Mouse (Mus musculus): ENCODE results near the gene Plin1. TPM values are rescaled to one million over a fixed set of nuclear protein-coding genes. Genes with fewer than 3 reads are reported as not detected.

Gene Plin1
- polyA plus RNA-seq, 1 experiment from 2014 or later: not detected

DNA sequence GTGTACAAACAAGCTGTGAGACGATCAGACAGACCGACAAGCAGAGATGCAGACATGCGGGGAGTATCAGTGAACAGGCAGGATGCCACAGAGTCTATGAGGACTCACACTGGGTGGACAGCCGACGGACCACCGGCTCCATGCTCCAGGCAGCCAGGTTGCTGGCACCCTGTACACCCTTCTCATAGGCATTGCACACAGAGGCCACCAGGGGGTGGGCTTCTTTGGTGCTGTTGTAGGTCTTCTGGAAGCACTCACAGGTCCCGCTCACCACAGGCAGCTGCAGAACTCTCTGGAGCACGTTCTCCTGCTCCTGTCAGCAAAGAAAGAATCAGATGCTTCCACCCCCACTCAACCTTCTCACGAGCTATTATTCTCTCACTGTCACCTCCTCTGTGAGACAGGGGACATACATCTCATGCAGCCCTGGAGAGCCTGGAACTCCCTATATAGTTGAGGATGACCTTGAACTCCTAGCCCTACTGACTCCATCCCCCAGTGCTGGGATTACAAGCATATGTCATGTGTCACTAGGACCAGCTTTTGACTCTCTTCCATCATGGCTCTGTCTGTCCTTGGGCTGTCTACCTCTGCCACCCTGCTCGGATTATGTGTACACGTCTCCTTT lies 2.8 kb downstream of the Plin1 start:
- DNase-seq (ENCODE audit: low spot score) (peak; percentile 42), ATAC-seq (replicated peaks; ENCODE audit: insufficient number of reproducible peaks, low FRiP score, low TSS enrichment, low read depth) (no peak; the same call in 1 of the 2 replicates)
- no peaks in the 10 kb centered on the region; the same call in 1 of the 2 replicates for H3K27me3 ChIP-seq (ENCODE audit: control insufficient read depth, insufficient read depth, low read length)
- no peaks in the 10 kb centered on the region for H3K36me3 ChIP-seq (replicated peaks; ENCODE audit: control insufficient read depth, insufficient read depth, low read depth, low read length)
- no peak overlapping the region for H3K9ac ChIP-seq (replicated peaks; ENCODE audit: low read length)
- no peaks in the 10 kb centered on the region for H3K9me3 ChIP-seq (replicated peaks; ENCODE audit: control insufficient read depth, low read length)
- no peak overlapping the region for H3K4me3 ChIP-seq (ENCODE audit: low read depth, low read length)
- WGBS: 65% methylated on average over 11 of the region's 11 CpGs
- H3K4me2 ChIP-seq (ENCODE audit: low read depth, low read length): no peak overlapping the region
- no peak overlapping the region for H3K27ac ChIP-seq (replicated peaks; ENCODE audit: low read depth, low read length)
- no peaks in the 10 kb centered on the region for H3K4me1 ChIP-seq (ENCODE audit: control insufficient read depth, insufficient read depth, low read length)

DNA sequence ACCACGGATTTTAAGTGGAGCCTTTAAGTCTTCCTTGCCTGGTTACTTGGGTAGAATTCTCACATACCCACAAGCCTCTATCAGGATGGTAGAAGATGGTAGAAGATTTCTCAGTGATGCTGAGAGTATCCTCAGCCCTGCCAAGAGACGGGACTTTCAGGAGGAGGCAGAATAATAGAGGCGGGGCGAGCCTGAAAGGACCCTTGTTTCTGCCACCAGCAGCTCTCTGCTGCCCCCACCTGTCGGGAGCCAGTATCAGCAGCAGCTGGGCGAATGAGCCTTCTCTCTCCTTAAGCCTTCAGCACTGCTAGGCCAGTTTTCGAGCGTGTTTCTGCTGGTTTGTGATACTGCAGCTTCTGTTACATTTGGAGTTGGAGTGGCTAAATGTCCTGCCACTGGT lies 3.5 kb downstream of the Plin1 start:
- Histone ChIP-seq H3K4me3 (ENCODE audit: low read depth, low read length) (no peak overlapping the region), H3K27me3 (ENCODE audit: control insufficient read depth, insufficient read depth, low read length) (no peaks in the 10 kb centered on the region; the same call in 1 of the 2 replicates), H3K36me3 (replicated peaks; ENCODE audit: control insufficient read depth, insufficient read depth, low read depth, low read length) (no peaks in the 10 kb centered on the region), H3K4me1 (ENCODE audit: control insufficient read depth, insufficient read depth, low read length) (no peaks in the 10 kb centered on the region), H3K27ac (replicated peaks; ENCODE audit: low read depth, low read length) (no peak overlapping the region), H3K9me3 (replicated peaks; ENCODE audit: control insufficient read depth, low read length) (no peaks in the 10 kb centered on the region), H3K4me2 (ENCODE audit: low read depth, low read length) (no peak overlapping the region), H3K9ac (replicated peaks; ENCODE audit: low read length) (no peak overlapping the region)
- DNase-seq (ENCODE audit: low spot score) (peak; percentile 80), ATAC-seq (replicated peaks; ENCODE audit: insufficient number of reproducible peaks, low FRiP score, low TSS enrichment, low read depth) (no peak)
- 4% methylated on average over 8 of the region's 8 CpGs for WGBS

DNA sequence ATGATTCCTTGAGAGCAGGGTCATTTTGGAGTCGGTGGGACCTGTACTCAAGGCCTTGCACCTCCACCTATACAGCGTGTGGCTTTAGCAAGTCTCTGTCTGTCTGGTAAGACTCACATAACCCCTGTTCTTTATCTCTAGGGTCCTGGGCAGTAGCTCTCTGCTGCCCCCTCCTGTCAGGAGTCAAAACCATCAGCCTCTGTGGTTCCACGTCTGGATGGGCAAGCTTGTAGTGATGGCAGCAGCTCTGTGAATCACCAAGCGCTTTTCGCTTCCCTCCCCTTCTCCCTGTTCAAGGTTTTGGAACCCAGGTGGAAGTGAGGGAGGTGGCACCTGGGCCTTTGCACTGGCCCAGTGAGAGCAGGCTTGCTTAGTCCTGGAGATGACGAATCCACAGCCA lies 4.5 kb downstream of the Plin1 start:
- H3K27ac ChIP-seq (replicated peaks; ENCODE audit: low read depth, low read length): no peak overlapping the region
- H3K27me3 ChIP-seq (ENCODE audit: control insufficient read depth, insufficient read depth, low read length): no peaks in the 10 kb centered on the region; the same call in 1 of the 2 replicates
- H3K4me2 ChIP-seq (ENCODE audit: low read depth, low read length): no peak overlapping the region
- WGBS: 23% methylated on average over 6 of the region's 6 CpGs
- no peak overlapping the region for H3K4me3 ChIP-seq (ENCODE audit: low read depth, low read length)
- H3K36me3 ChIP-seq (replicated peaks; ENCODE audit: control insufficient read depth, insufficient read depth, low read depth, low read length): no peaks in the 10 kb centered on the region
- no peaks in the 10 kb centered on the region for H3K9me3 ChIP-seq (replicated peaks; ENCODE audit: control insufficient read depth, low read length)
- no peaks in the 10 kb centered on the region for H3K4me1 ChIP-seq (ENCODE audit: control insufficient read depth, insufficient read depth, low read length)
- no peak overlapping the region for H3K9ac ChIP-seq (replicated peaks; ENCODE audit: low read length)
- 0 out of 2 replicates have a peak, but pooled peaks have one; percentile 10 for ATAC-seq (replicated peaks; ENCODE audit: insufficient number of reproducible peaks, low FRiP score, low TSS enrichment, low read depth)
- DNase-seq (ENCODE audit: low spot score): peak; percentile 80

DNA sequence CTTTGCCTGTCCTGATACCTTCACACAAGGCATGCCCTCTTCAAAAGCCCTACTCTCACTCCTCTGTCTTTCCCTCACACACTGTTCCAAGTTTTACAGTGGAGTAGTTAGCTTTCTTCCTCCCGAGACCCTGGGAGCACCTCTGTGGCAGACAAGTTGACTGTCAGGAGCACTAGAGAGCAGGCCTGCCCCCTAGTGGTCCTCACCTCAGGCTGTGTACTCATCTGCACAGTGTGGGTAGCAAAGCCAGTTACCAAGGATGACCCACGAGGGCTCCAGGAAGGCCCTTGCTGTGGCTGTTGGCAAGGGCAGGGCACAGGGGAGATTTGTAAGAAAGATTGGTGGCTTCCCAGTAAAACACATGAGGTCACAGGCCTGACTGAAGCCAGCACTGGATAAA lies 5.6 kb downstream of the Plin1 start:
- 29% methylated on average over 2 of the region's 2 CpGs for WGBS
- no peak for ATAC-seq (replicated peaks; ENCODE audit: insufficient number of reproducible peaks, low FRiP score, low TSS enrichment, low read depth)
- DNase-seq (ENCODE audit: low spot score): peak; percentile 75
- Histone ChIP-seq H3K4me2 (ENCODE audit: low read depth, low read length) (no peak overlapping the region), H3K27me3 (ENCODE audit: control insufficient read depth, insufficient read depth, low read length) (no peaks in the 10 kb centered on the region; the same call in 1 of the 2 replicates), H3K4me1 (ENCODE audit: control insufficient read depth, insufficient read depth, low read length) (no peaks in the 10 kb centered on the region), H3K9me3 (replicated peaks; ENCODE audit: control insufficient read depth, low read length) (no peaks in the 10 kb centered on the region), H3K9ac (replicated peaks; ENCODE audit: low read length) (no peak overlapping the region), H3K4me3 (ENCODE audit: low read depth, low read length) (no peak overlapping the region), H3K36me3 (replicated peaks; ENCODE audit: control insufficient read depth, insufficient read depth, low read depth, low read length) (no peaks in the 10 kb centered on the region), H3K27ac (replicated peaks; ENCODE audit: low read depth, low read length) (no peak overlapping the region)

DNA sequence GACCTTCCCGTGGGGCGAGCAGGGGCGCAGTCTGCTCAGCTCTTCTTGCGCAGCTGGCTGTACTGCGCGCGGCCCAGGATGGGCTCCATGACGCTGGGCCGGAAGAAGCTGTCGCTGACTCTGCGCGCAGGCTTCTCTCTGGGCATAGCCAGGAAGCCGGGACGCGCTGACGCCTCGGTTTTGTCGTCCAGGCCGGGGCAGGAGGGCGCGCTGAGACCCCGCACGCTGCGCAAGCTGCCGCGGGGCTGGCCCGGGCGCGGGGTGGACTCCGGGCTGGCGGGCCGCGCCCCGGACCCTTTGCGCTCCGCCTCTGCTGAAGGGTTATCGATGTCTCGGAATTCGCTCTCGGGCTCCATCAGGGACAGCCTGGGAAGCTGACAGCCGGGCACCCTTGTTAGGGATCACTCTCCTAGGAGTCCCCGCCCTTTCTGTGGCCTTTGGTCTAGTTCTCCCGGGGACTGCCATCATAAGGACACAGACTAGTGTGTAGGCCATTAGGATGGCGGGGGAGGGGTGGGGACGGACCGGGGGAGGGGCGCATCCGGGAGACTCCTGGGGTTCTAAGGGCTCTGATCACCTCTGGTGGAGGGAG lies 11.2 kb downstream of the Plin1 start:
- H3K36me3 ChIP-seq (replicated peaks; ENCODE audit: control insufficient read depth, insufficient read depth, low read depth, low read length): no peaks in the 10 kb centered on the region
- H3K4me1 ChIP-seq (ENCODE audit: control insufficient read depth, insufficient read depth, low read length): no peaks in the 10 kb centered on the region; the same call in 1 of the 2 replicates
- WGBS: under 1% methylated on average over 45 of the region's 48 CpGs
- peak overlapping the region; percentile 64 for H3K4me3 ChIP-seq (ENCODE audit: low read depth, low read length)
- peak; percentile 68 for ATAC-seq (replicated peaks; ENCODE audit: insufficient number of reproducible peaks, low FRiP score, low TSS enrichment, low read depth)
- H3K4me2 ChIP-seq (ENCODE audit: low read depth, low read length): peak overlapping the region; percentile 93
- peak overlapping the region; percentile 86 for H3K9ac ChIP-seq (replicated peaks; ENCODE audit: low read length)
- no peaks in the 10 kb centered on the region; the same call in 1 of the 2 replicates for H3K27me3 ChIP-seq (ENCODE audit: control insufficient read depth, insufficient read depth, low read length)
- H3K27ac ChIP-seq (replicated peaks; ENCODE audit: low read depth, low read length): no peak overlapping the region
- DNase-seq (ENCODE audit: low spot score): peak; percentile 70
- H3K9me3 ChIP-seq (replicated peaks; ENCODE audit: control insufficient read depth, low read length): no peaks in the 10 kb centered on the region

DNA sequence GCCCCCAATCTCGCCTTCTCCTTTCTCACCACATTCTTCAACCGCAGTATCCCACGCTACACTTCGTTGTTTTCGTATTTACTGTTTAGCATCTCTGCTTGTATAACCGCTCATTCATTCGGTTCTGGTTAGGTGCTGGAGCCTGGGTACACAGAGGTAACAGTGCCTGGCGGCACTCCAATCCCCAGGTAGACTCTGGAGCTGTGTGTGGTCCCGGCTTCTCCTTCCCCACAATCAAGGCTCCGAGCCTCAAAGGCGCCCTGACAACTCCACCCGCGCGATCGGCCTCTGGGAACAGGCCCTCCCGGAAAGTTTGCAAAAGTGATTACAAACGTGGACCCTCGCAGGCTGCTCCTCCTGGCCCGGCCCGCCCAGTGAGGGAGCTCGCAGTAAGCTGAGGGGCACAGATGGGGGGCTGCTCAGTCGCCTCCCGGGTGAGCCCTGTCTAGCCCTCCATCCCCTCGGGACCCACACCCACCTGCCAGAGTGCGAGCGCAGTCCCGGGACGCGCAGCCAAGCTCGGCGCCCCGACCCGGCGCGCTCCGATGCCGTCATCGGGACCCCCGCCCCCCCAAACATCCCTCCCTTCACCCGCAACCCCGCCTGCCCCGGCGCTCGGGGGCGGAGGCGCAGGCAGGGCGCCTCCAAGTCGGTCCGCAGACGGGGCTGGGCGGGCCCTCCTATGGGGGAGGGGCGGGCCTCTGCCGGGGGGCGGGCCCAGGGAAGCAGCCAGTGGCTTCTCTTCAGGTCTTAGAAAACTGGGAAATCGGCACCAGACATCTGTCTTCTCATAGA lies 17.3 kb downstream of the Plin1 start, which contains the start of gene Kif7:
Gene Kif7, minus strand, starts transcription at position 534 of the 795 bp plus-strand sequence.
- under 1% methylated on average over 53 of the region's 55 CpGs for WGBS

DNA sequence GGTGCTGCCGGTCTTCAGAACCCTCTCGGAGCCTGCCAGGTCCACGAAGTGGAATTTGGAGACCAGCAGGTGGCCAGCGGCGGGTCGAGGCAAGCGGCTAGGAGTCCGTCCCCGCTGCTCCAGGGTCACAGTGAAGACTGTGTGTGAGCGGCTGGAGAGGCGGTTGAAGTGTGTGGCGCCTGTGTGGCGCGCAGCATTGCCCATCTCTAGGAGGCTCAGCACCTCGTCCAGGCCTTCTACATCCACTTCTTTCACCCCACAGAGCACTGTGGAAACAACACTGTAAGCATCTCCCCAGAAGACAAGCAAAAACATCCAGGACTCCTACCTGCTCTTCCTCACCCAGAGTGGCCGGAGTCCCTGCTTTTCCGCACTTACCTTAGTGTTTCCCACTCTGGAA lies 21.9 kb downstream of the Plin1 start:
- H3K27ac ChIP-seq (replicated peaks; ENCODE audit: low read depth, low read length): no peak overlapping the region
- no peak overlapping the region for H3K4me2 ChIP-seq (ENCODE audit: low read depth, low read length)
- H3K4me1 ChIP-seq (ENCODE audit: control insufficient read depth, insufficient read depth, low read length): no peaks in the 10 kb centered on the region
- 36% methylated on average over 17 of the region's 17 CpGs for WGBS
- H3K4me3 ChIP-seq (ENCODE audit: low read depth, low read length): no peak overlapping the region
- no peak for DNase-seq (ENCODE audit: low spot score)
- ATAC-seq (replicated peaks; ENCODE audit: insufficient number of reproducible peaks, low FRiP score, low TSS enrichment, low read depth): no peak
- H3K36me3 ChIP-seq (replicated peaks; ENCODE audit: control insufficient read depth, insufficient read depth, low read depth, low read length): peaks cover 3% of the 10 kb centered on the region
- H3K9me3 ChIP-seq (replicated peaks; ENCODE audit: control insufficient read depth, low read length): no peaks in the 10 kb centered on the region
- H3K9ac ChIP-seq (replicated peaks; ENCODE audit: low read length): no peak overlapping the region
- H3K27me3 ChIP-seq (ENCODE audit: control insufficient read depth, insufficient read depth, low read length): no peaks in the 10 kb centered on the region

More for the DNA sequence above, 17.3 kb downstream of the Plin1 start, which contains the start of gene Kif7:
- Histone ChIP-seq H3K27ac (replicated peaks; ENCODE audit: low read depth, low read length) (no peak within 1 kb of the TSS), H3K4me3 (ENCODE audit: low read depth, low read length) (peak within 1 kb of the TSS; percentile 76), H3K36me3 (replicated peaks; ENCODE audit: control insufficient read depth, insufficient read depth, low read depth, low read length) (no peaks in the 10 kb centered on the region), H3K4me2 (ENCODE audit: low read depth, low read length) (peak within 1 kb of the TSS; percentile 81), H3K4me1 (ENCODE audit: control insufficient read depth, insufficient read depth, low read length) (no peaks in the 10 kb centered on the region), H3K27me3 (ENCODE audit: control insufficient read depth, insufficient read depth, low read length) (no peaks in the 10 kb centered on the region), H3K9me3 (replicated peaks; ENCODE audit: control insufficient read depth, low read length) (no peaks in the 10 kb centered on the region), H3K9ac (replicated peaks; ENCODE audit: low read length) (peak within 1 kb of the TSS; percentile 76)
- ATAC-seq (replicated peaks; ENCODE audit: insufficient number of reproducible peaks, low FRiP score, low TSS enrichment, low read depth) (peak; percentile 85), DNase-seq (ENCODE audit: low spot score) (peak; percentile 93)
